Mouse (Mus musculus) CH12.LX (cell line): Measurements from ENCODE around the gene Pde9a.

Experiments
- CTCF ChIP-seq, 2 experiments: IDR thresholded peaks in 1 of 2; conservative IDR thresholded peaks in 1 of 2; 2 replicates each; pipeline ENCODE4 v1.5.1; 2011 to 2012; ENCODE audit warnings: low read depth in 2 of 2, low read length in 2 of 2, improper control_type of control experiment in 1 of 2, inconsistent platforms in 1 of 2, mild to moderate bottlenecking in 1 of 2, moderate library complexity in 1 of 2
- EP300 ChIP-seq: IDR thresholded peaks from 2 replicates; pipeline ENCODE4 v1.6.1; 2011; ENCODE audit warnings: low read length, improper control_type of control experiment
- POLR2A ChIP-seq: IDR thresholded peaks from 2 replicates; pipeline ENCODE4 v1.6.1; 2011; ENCODE audit warnings: low read depth, mild to moderate bottlenecking, improper control_type of control experiment, low read length
- POLR2AphosphoS2 ChIP-seq: IDR thresholded peaks from 2 replicates; pipeline ENCODE4 v1.6.1; 2011; ENCODE audit warnings: low read depth, low read length, improper control_type of control experiment
- RCOR1 ChIP-seq: conservative IDR thresholded peaks from 2 replicates; pipeline ENCODE4 v1.6.1; 2012; ENCODE audit warnings: low read depth, mild to moderate bottlenecking, inconsistent platforms, low read length, improper control_type of control experiment
- USF1 ChIP-seq: IDR thresholded peaks from 2 replicates; pipeline ENCODE4 v1.6.1; 2014; ENCODE audit warnings: low read depth, mild to moderate bottlenecking, inconsistent platforms, low read length, improper control_type of control experiment
- ZMIZ1 ChIP-seq: IDR thresholded peaks from 2 replicates; pipeline ENCODE4 v1.6.1; 2012; ENCODE audit warnings: low read depth, mild to moderate bottlenecking, inconsistent platforms, low read length, improper control_type of control experiment

GRCm38 (mm10) chr17:31348129-31348528, 37.9 kb upstream of the Pde9a start:
- TF ChIP-seq USF1 (no peak), POLR2A (no peak), CTCF (conservative IDR thresholded peaks at IDR 0.05 in 1 of 2, IDR thresholded peaks at IDR 0.05 in 1 of 2; ENCODE audit: low read depth in 2 of 2, low read length in 2 of 2) (no peak), ZMIZ1 (no peak), EP300 (no peak), RCOR1 (no peak), POLR2AphosphoS2 (no peak)
